Mouse (Mus musculus): ENCODE results near the gene Nav2. TPM values are rescaled to one million over a fixed set of nuclear protein-coding genes. Genes with fewer than 3 reads are reported as not detected.

The Nav2 gene
- total and polyA plus RNA-seq, 3 experiments, result under 0.01 TPM; not detected in 2

DNA sequence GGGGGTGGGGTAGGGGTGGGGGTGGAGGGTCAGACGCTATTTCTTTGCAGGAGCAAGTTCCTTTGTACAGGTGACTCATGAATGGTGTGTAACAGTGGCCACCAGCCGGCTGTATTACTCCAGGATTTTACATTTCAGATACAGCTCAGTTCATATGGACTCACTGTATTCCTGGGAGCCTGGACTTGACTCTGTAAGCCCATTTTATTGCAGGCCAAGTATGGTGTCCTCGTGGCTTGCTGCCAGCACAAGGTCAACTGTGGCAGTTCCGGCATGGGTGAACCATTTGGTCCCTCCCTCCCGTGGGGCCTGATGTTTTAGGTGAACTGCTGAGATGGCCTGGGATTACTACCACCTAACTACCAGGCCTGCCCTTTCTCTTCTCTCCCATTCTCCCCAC, 629.8 kb downstream of the Nav2 start:
- no peak for TF ChIP-seq CHD2 (IDR thresholded peaks at IDR 0.05; ENCODE audit: low read length)
- no peak for TF ChIP-seq POLR2AphosphoS2 (IDR thresholded peaks at IDR 0.05; ENCODE audit: low read depth, low read length)
- TF ChIP-seq ELF1 (IDR thresholded peaks at IDR 0.05; ENCODE audit: low read depth, low read length), result no peak
- TF ChIP-seq UBTF (IDR thresholded peaks at IDR 0.05; ENCODE audit: low read depth, low read length), result no peak
- no peak for TF ChIP-seq NELFE (IDR thresholded peaks at IDR 0.05; ENCODE audit: low read depth, low read length)
- TF ChIP-seq GABPA (IDR thresholded peaks at IDR 0.05; ENCODE audit: insufficient replicate concordance, low read depth, low read length), result no peak
- TF ChIP-seq PAX5 (IDR thresholded peaks at IDR 0.05; ENCODE audit: low read length), result no peak
- no peak for TF ChIP-seq IRF4 (IDR thresholded peaks at IDR 0.05; ENCODE audit: low read depth, low read length)
- no peak for TF ChIP-seq HCFC1 (IDR thresholded peaks at IDR 0.05; ENCODE audit: low read depth, low read length)
- no peak for TF ChIP-seq BHLHE40 (IDR thresholded peaks at IDR 0.05; ENCODE audit: low read depth, low read length)
- TF ChIP-seq ZKSCAN1 (IDR thresholded peaks at IDR 0.05; ENCODE audit: borderline replicate concordance, low read depth, low read length), result no peak
- TF ChIP-seq E2F4 (IDR thresholded peaks at IDR 0.05; ENCODE audit: insufficient replicate concordance, low read depth, low read length), result no peak
- TF ChIP-seq TBP (conservative IDR thresholded peaks at IDR 0.05; ENCODE audit: low read depth, low read length), result no peak
- dilution Hi-C loops (cut with MboI; ENCODE audit: extremely low pct_ligation_motif_present, extremely low pct_unique_long_range_greater_than_20kb, low sequenced_read_pairs), result no loop called here

GRCm38 (mm10) chr7:49540181-49540580, 631.7 kb downstream of the Nav2 start:
- no peak for DNase-seq (ENCODE audit: extremely low read depth)
- H3K9me3 ChIP-seq (replicated peaks; ENCODE audit: low read length), result no peaks in the 10 kb centered on the region
- dilution Hi-C loops (cut with MboI; ENCODE audit: extremely low pct_ligation_motif_present, extremely low pct_unique_long_range_greater_than_20kb, low sequenced_read_pairs), result no loop called here
- H3K27ac ChIP-seq (ENCODE audit: insufficient read depth, low read depth), result no peak overlapping the region
- TF ChIP-seq ZKSCAN1 (IDR thresholded peaks at IDR 0.05; ENCODE audit: borderline replicate concordance, low read depth, low read length), result no peak
- no peak for TF ChIP-seq CHD2 (IDR thresholded peaks at IDR 0.05; ENCODE audit: low read length)
- no peak for TF ChIP-seq CTCF (conservative IDR thresholded peaks at IDR 0.05 in 1 of 2, IDR thresholded peaks at IDR 0.05 in 1 of 2; ENCODE audit: low read depth in 2 of 2, low read length in 2 of 2)
- no peak for TF ChIP-seq CHD1 (IDR thresholded peaks at IDR 0.05; ENCODE audit: low read depth, low read length)
- TF ChIP-seq ZC3H11A (IDR thresholded peaks at IDR 0.05; ENCODE audit: low read depth, low read length), result no peak
- TF ChIP-seq TBP (conservative IDR thresholded peaks at IDR 0.05; ENCODE audit: low read depth, low read length), result no peak
- TF ChIP-seq MEF2A (IDR thresholded peaks at IDR 0.05; ENCODE audit: borderline replicate concordance, low read depth, low read length), result no peak
- no peak for TF ChIP-seq IRF4 (IDR thresholded peaks at IDR 0.05; ENCODE audit: low read depth, low read length)
- TF ChIP-seq MYC (IDR thresholded peaks at IDR 0.05; ENCODE audit: low read depth, low read length), result no peak
- no peak for TF ChIP-seq USF1 (IDR thresholded peaks at IDR 0.05; ENCODE audit: low read depth, low read length)
- no peak for TF ChIP-seq E2F4 (IDR thresholded peaks at IDR 0.05; ENCODE audit: insufficient replicate concordance, low read depth, low read length)
- TF ChIP-seq TCF12 (IDR thresholded peaks at IDR 0.05; ENCODE audit: low read depth, low read length), result no peak
- TF ChIP-seq HCFC1 (IDR thresholded peaks at IDR 0.05; ENCODE audit: low read depth, low read length), result no peak
- no peaks in the 10 kb centered on the region for H3K36me3 ChIP-seq (replicated peaks in 1 of 2; ENCODE audit: control insufficient read depth in 1 of 2, insufficient read depth in 1 of 2, low read length in 1 of 2)
- H3K9ac ChIP-seq (ENCODE audit: insufficient read depth, low read depth), result no peak overlapping the region
- in situ Hi-C loops (cut with MboI; ENCODE audit: low pct_ligation_motif_present, low pct_unique_long_range_greater_than_20kb, low sequenced_read_pairs), result no loop called here
- H3K27me3 ChIP-seq (replicated peaks), result peaks cover 1% of the 10 kb centered on the region
- H3K4me1 ChIP-seq (ENCODE audit: control insufficient read depth in 1 of 2, insufficient read depth in 2 of 2), result peaks cover 0 to 21% of the 10 kb centered on the region in 2 experiments; a peak in 2 of 4 replicates
- H3K4me3 ChIP-seq (replicated peaks in 1 of 3; ENCODE audit: low read depth in 2 of 3, low read length in 2 of 3, poor library complexity in 1 of 3), result no peak overlapping the region
- no peak overlapping the region for H3K4me2 ChIP-seq (ENCODE audit: insufficient read depth, low read depth, poor library complexity, severe bottlenecking)
- H3K79me2 ChIP-seq (replicated peaks; ENCODE audit: control insufficient read depth, extremely low read depth, insufficient read depth, poor library complexity, severe bottlenecking), result no peaks in the 10 kb centered on the region

More for the DNA sequence above, 629.8 kb downstream of the Nav2 start:
- H3K9ac ChIP-seq (ENCODE audit: insufficient read depth, low read depth), result no peak overlapping the region
- H3K27me3 ChIP-seq (replicated peaks), result no peaks in the 10 kb centered on the region
- in situ Hi-C loops (cut with MboI; ENCODE audit: low pct_ligation_motif_present, low pct_unique_long_range_greater_than_20kb, low sequenced_read_pairs), result no loop called here
- no peaks in the 10 kb centered on the region for H3K79me2 ChIP-seq (replicated peaks; ENCODE audit: control insufficient read depth, extremely low read depth, insufficient read depth, poor library complexity, severe bottlenecking)
- no peak overlapping the region for H3K4me2 ChIP-seq (ENCODE audit: insufficient read depth, low read depth, poor library complexity, severe bottlenecking)
- no peak overlapping the region for H3K4me3 ChIP-seq (replicated peaks in 1 of 3; ENCODE audit: low read depth in 2 of 3, low read length in 2 of 3, poor library complexity in 1 of 3)
- no peaks in the 10 kb centered on the region for H3K9me3 ChIP-seq (replicated peaks; ENCODE audit: low read length)
- no peak for DNase-seq (ENCODE audit: extremely low read depth)
- H3K36me3 ChIP-seq (replicated peaks in 1 of 2; ENCODE audit: control insufficient read depth in 1 of 2, insufficient read depth in 1 of 2, low read length in 1 of 2), result no peaks in the 10 kb centered on the region
- H3K4me1 ChIP-seq (ENCODE audit: control insufficient read depth in 1 of 2, insufficient read depth in 2 of 2), result peaks cover 0 to 10% of the 10 kb centered on the region in 2 experiments; a peak in 1 of 4 replicates
- no peak overlapping the region for H3K27ac ChIP-seq (ENCODE audit: insufficient read depth, low read depth)
